Mouse (Mus musculus) brown adipose tissue, adult 24 weeks (tissue): ENCODE results near the gene Zc3hav1. TPM values are rescaled to one million over a fixed set of nuclear protein-coding genes. Genes with fewer than 3 reads are reported as not detected.
A peak's percentile ranks its signal among the peaks of the same experiment; 100 is the strongest.
"Not testable (repeated sequence)": the region's sequence is repeated elsewhere in the genome, so short reads cannot be mapped to it uniquely, and the experiment has no call there.

Source experiments
- H3K27ac ChIP-seq: fragments of 200-500 bp; replicated peaks from 2 replicates; pipeline ENCODE4 v1.5.1; 2012; ENCODE audit warnings: low read depth, mild to moderate bottlenecking, low read length
- H3K4me1 ChIP-seq: fragments of 200-500 bp; 2 replicates; pipeline ENCODE4 v1.6.1; 2012; ENCODE audit warnings: low read length, mixed read lengths; ENCODE audit not compliant: control insufficient read depth, insufficient read depth, insufficient read length
- H3K4me3 ChIP-seq: fragments of 200-500 bp; 2 replicates; pipeline ENCODE4 v1.5.1; 2012; ENCODE audit warnings: low read depth, mild to moderate bottlenecking, low read length, moderate library complexity; ENCODE audit not compliant: insufficient read depth
- polyA plus RNA-seq: library from polyadenylated mRNA; stranded (reverse); fragments of >200 nt; gene quantifications from 2 replicates; pipeline ENCODE4 v1.2.4, GENCODE M21; 2012; ENCODE audit not compliant: missing spikeins, insufficient read depth, insufficient read length

The Zc3hav1 gene
- polyA plus RNA-seq, 1 experiment, result 10.6 TPM

GRCm38 (mm10) chr6:38357603-38358252 lies 3.3 kb upstream of the Zc3hav1 start:
- Histone ChIP-seq H3K4me1 (no peaks in the 10 kb centered on the region), H3K4me3 (no peak overlapping the region), H3K27ac (no peak overlapping the region)

- not testable (repeated sequence) for H3K27ac ChIP-seq, H3K4me3 ChIP-seq, H3K4me1 ChIP-seq
Observed at GRCm38 (mm10) chr6:38356661-38357433, 2.4 kb upstream of the Zc3hav1 start.

DNA sequence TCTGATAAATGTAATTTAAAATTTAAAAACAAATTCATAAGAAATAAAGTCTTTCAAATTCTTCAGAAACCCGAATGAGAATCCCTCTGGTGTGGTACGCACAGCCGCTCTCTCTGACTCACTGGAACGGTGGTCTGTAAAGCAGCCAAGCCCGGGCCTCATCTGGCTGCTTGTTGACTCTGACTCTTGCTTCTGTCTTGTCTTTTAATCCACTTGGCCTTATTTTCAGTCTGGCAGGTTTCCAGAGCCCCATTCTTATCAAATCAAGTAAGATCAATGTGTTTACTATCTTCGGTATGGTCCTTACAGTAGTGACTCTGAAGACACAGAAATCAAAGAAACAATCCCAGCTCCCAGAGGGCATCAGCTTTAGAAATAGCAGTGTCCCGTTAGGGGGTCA lies 1.5 kb upstream of the Zc3hav1 start:
- Histone ChIP-seq H3K27ac (no peak overlapping the region), H3K4me3 (peak overlapping the region; percentile 87; the same call in 1 of the 2 replicates), H3K4me1 (peaks cover 4% of the 10 kb centered on the region; the same call in 1 of the 2 replicates)

- H3K4me3 ChIP-seq, result peak overlapping the region; percentile 87
- peaks cover 4% of the 10 kb centered on the region; the same call in 1 of the 2 replicates for H3K4me1 ChIP-seq
- H3K27ac ChIP-seq, result no peak overlapping the region
Observed at GRCm38 (mm10) chr6:38355354-38355823, 986 bp upstream of the Zc3hav1 start.

DNA sequence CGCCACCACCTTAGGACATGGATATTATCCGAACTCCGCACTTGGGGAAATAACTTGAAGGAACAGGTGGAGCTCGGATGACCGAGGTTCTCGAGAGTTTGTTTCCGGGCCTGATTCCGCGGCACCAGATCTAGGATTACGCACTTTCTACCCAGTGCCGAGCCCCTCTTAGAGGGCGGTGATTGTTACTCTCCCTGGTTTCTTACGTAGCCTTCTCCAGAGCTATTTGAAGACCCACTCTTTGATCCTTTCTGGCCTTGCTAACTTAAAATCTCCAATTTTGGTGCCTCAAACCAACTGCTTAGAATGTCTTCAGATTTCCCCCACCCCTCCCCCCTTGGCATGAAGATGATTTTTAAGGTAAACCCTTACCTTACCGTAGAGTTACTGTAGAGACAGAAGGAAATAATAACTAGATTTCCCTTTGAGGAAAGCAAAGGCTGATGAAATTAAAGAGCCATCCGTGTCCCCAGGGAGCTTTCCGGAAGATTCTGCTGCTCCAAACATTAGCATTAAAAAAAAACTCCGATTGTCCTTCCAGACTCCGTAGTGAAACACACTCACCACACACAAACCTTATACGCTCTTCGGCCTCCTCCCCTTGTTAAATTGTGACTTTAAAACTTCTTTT lies 435 bp upstream of the Zc3hav1 start:
- peak overlapping the region; percentile 87 for H3K4me3 ChIP-seq

GRCm38 (mm10) chr6:38353181-38353580 lies 1.2 kb downstream of the Zc3hav1 start:
- Histone ChIP-seq H3K27ac (0 out of 2 replicates have a peak overlapping the region, but pooled peaks have one; percentile 94), H3K4me1 (peaks cover 4% of the 10 kb centered on the region; the same call in 1 of the 2 replicates), H3K4me3 (peak overlapping the region; percentile 87)

More for the DNA sequence above, 435 bp upstream of the Zc3hav1 start:
- peak overlapping the region; percentile 94 for H3K27ac ChIP-seq
- peaks cover 4% of the 10 kb centered on the region; the same call in 1 of the 2 replicates for H3K4me1 ChIP-seq

GRCm38 (mm10) chr6:38352451-38352850 lies 2.0 kb downstream of the Zc3hav1 start:
- Histone ChIP-seq H3K4me1 (peaks cover 4% of the 10 kb centered on the region; the same call in 1 of the 2 replicates), H3K4me3 (peak overlapping the region; percentile 87), H3K27ac (peak overlapping the region; percentile 0; the same call in 1 of the 2 replicates)

- Histone ChIP-seq H3K4me3 (peak overlapping the region; percentile 2; the same call in 1 of the 2 replicates), H3K4me1 (peaks cover 4% of the 10 kb centered on the region; the same call in 1 of the 2 replicates), H3K27ac (no peak overlapping the region)
Observed at GRCm38 (mm10) chr6:38351930-38352329, 2.5 kb downstream of the Zc3hav1 start.

DNA sequence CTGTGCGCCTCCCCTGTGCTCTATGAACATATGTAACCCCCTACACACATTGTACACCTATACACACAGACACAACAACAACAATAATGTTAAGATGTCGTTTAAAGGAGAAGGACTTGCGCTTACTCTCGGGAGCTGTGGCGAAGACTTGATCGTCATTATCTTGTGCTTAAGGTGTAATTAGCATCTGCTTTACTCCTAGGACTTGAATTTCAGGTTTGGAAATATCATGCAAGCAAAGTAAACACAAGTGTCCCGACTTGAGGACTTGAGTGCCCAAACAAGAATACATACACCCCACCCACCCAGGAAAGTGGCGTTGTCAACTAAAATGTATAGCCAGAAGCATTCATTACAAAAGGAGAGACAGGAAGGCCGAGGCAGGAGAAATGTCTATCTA lies 4.6 kb downstream of the Zc3hav1 start:
- Histone ChIP-seq H3K4me3 (no peak overlapping the region), H3K27ac (no peak overlapping the region), H3K4me1 (peaks cover 7% of the 10 kb centered on the region)

- peaks cover 14% of the 10 kb centered on the region for H3K4me1 ChIP-seq
- H3K4me3 ChIP-seq, result no peak overlapping the region
Observed at GRCm38 (mm10) chr6:38348811-38349453, 5.5 kb downstream of the Zc3hav1 start.

GRCm38 (mm10) chr6:38347875-38348274 lies 6.5 kb downstream of the Zc3hav1 start:
- Histone ChIP-seq H3K4me3 (no peak overlapping the region), H3K4me1 (peaks cover 19% of the 10 kb centered on the region), H3K27ac (no peak overlapping the region)

More at GRCm38 (mm10) chr6:38348811-38349453, 5.5 kb downstream of the Zc3hav1 start:
- H3K27ac ChIP-seq, result no peak overlapping the region

DNA sequence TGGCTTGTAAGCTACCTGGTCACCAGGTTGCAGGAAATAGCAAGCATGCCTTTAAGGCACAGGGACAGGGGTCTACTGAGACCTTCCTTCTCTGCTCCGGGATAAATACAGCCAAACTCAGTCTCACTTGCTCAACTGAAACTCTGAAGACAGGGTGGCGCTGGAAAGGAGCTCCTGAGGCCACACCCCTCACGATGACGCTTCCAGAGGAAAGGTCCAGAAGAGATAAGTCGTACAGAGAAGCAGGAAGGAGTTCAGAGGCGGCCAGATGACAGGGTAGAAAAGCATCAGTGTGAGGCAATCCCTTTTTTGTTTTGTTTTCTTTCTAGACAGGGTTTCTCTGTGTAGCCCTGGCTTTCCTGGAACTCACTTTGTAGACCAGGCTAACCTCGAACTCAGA lies 8.6 kb downstream of the Zc3hav1 start:
- Histone ChIP-seq H3K27ac (peak overlapping the region; percentile 57; the same call in 1 of the 2 replicates), H3K4me1 (peaks cover 25% of the 10 kb centered on the region), H3K4me3 (no peak overlapping the region)

DNA sequence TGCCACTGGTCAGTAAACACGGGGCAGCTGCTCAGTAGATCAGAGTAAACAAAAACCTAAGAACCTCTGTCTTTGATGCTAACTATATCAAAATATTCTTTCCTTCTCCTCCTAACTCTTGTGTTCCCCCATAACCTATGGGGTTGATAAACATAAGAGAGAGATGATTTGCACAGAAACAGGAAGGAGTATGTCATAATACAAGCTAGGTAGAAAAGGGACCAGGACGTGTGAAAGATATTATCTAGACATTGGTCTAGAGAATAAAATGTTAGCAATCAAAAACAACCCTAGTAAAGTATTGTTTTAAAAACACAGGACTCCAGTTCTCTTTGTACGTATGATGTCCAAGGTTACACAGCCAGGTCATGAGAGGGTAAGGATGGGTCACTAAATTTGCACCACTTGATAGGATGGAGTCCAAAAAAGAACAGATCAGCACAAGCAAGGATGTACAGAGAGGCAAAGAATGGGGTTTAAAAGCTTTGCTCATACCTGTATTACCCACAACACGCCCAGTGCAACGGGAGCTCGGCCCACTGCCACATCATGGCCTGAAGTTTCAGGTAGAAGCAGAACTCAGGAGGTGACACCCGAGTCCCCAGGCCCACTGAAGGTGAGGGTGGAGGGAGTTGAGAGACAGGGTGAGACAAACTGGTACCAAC lies 10.3 kb downstream of the Zc3hav1 start:
- no peak overlapping the region for H3K27ac ChIP-seq
- H3K4me3 ChIP-seq, result no peak overlapping the region
- peaks cover 25% of the 10 kb centered on the region for H3K4me1 ChIP-seq

DNA sequence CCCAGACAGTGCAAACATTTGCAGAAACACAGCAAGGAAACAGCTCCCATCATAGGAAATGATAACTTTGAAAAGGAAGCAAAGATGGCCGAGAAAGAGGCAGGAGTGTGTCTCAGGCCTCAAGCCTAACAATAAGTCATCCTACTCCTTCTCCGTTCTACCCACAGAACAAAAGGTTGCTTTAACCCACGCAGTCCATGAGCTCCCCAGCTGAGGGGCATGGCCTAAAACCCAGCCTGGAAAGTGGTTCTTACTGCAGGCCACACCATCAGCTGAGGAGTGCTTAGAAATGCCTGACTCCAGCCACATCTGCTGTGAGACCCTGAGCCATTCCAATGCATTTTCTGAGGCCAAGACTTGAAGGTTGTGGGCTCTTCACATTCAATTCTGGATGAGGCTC lies 10.8 kb downstream of the Zc3hav1 start:
- no peak overlapping the region for H3K4me3 ChIP-seq
- H3K27ac ChIP-seq, result 0 out of 2 replicates have a peak overlapping the region, but pooled peaks have one; percentile 4
- peaks cover 25% of the 10 kb centered on the region for H3K4me1 ChIP-seq
